Mouse (Mus musculus) small intestine, adult 2 months (tissue): ENCODE data around the gene Cplane1. TPM values are rescaled to one million over a fixed set of nuclear protein-coding genes. Genes with fewer than 3 reads are reported as not detected.

Experiments used
- H3K27ac ChIP-seq: fragments of 200-500 bp; 2 replicates; pipeline ENCODE4 v1.5.1; 2012; ENCODE audit warnings: low read depth, low read length, control low read depth, inconsistent platforms; ENCODE audit not compliant: insufficient read depth
- H3K27me3 ChIP-seq: fragments of 200-500 bp; 2 replicates; pipeline ENCODE4 v1.6.1; 2012; ENCODE audit warnings: mild to moderate bottlenecking, moderate library complexity, low read length, inconsistent platforms; ENCODE audit not compliant: control insufficient read depth, insufficient read depth
- H3K36me3 ChIP-seq: fragments of 200-500 bp; 2 replicates; pipeline ENCODE4 v1.6.1; 2012; ENCODE audit warnings: mild to moderate bottlenecking, low read length, control low read depth, inconsistent platforms; ENCODE audit not compliant: control insufficient read depth, insufficient read depth
- H3K4me1 ChIP-seq: fragments of 200-500 bp; 2 replicates; pipeline ENCODE4 v1.6.1; 2012; ENCODE audit warnings: low read length, inconsistent platforms, mixed read lengths; ENCODE audit not compliant: control insufficient read depth, insufficient read depth, insufficient read length
- H3K4me3 ChIP-seq: fragments of 200-500 bp; 2 replicates; pipeline ENCODE4 v1.5.1; 2012; ENCODE audit warnings: low read depth, mild to moderate bottlenecking, control low read depth, inconsistent platforms, low read length, moderate library complexity
- CTCF ChIP-seq: fragments of 200-500 bp; IDR thresholded peaks from 2 replicates; pipeline ENCODE4 v1.5.1; 2012; ENCODE audit warnings: low read depth, mild to moderate bottlenecking, control low read depth, inconsistent platforms, low read length, moderate library complexity, mixed read lengths; ENCODE audit not compliant: insufficient replicate concordance, insufficient read length; ENCODE audit errors: extremely low read depth
- POLR2A ChIP-seq: fragments of 200-500 bp; IDR thresholded peaks from 2 replicates; pipeline ENCODE4 v1.6.1; 2012; ENCODE audit warnings: low read depth, mild to moderate bottlenecking, control low read depth, inconsistent platforms, low read length, moderate library complexity
- WGBS: fragments of 180-500 bp; shearing (Covaris S2); methylation state at CpG from one replicate; pipeline ENCODE4 v1.1.7; 2018; 5-methylcytosine and 5-hydroxymethylcytosine counted together
- polyA plus RNA-seq: library from polyadenylated mRNA; depleted of rRNA; stranded (reverse); fragments of >200 nt; gene quantifications from 2 replicates; pipeline ENCODE4 v1.2.3, GENCODE M21; 2012; rRNA removed

Gene Cplane1
- polyA plus RNA-seq, 1 experiment, result 0.48 TPM

- Histone ChIP-seq H3K4me3 (no peak overlapping the region), H3K4me1 (no peaks in the 10 kb centered on the region), H3K27ac (no peak overlapping the region), H3K36me3 (peaks cover 63% of the 10 kb centered on the region), H3K27me3 (no peaks in the 10 kb centered on the region)
- WGBS, result 92% methylated on average over 10 of the region's 10 CpGs
- no peak for TF ChIP-seq POLR2A
- TF ChIP-seq CTCF, result no peak
These were observed 134.0 kb downstream of the Cplane1 start for GRCm38 (mm10) chr15:8302944-8303343.

DNA sequence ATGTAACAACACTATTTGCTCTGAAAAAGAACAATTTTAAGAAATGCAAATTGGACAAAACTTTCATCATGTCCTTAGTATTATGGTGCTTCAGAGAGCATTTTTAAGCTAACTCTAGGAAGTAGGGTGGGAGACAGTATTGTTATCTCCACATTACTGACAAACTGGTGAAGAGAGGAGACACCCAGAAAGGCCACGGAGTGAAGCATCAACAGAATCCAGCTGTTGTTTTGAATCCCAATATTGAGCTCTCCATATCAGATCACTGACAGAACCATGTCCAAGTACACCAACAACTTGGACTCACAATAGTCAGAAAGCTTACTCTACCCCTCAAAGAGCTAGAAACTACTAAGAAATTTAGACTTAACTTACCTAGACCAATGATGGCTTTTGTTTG lies 136.6 kb downstream of the Cplane1 start:
- no peaks in the 10 kb centered on the region for H3K27me3 ChIP-seq
- WGBS, result 100% methylated on average over 1 of the region's 1 CpGs
- H3K4me1 ChIP-seq, result no peaks in the 10 kb centered on the region
- H3K27ac ChIP-seq, result no peak overlapping the region
- peaks cover 53% of the 10 kb centered on the region for H3K36me3 ChIP-seq
- no peak overlapping the region for H3K4me3 ChIP-seq
- TF ChIP-seq POLR2A, result no peak
- TF ChIP-seq CTCF, result no peak

DNA sequence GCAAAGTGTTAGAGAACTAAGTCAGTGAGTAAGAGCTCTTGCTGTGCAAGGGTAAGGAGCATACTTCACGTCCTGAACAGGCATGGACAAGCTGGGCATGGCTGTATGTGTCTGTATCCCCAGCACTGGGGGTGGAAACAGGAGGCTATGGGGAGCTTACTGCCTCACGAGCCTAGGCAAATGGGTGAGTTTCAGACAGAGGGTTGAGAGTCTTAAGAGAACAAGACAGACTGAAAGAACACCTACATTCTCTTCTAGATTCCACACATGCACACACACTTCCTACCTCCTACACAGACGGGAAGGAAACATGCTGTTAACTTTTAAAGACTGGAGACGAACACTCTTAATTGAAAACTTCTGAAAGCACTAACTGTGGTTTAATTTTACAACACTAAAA lies 148.5 kb downstream of the Cplane1 start:
- peaks cover 34% of the 10 kb centered on the region for H3K36me3 ChIP-seq
- TF ChIP-seq CTCF (no peak), POLR2A (no peak)
- WGBS, result 92% methylated on average over 4 of the region's 4 CpGs
- no peaks in the 10 kb centered on the region for H3K4me1 ChIP-seq
- no peak overlapping the region for H3K4me3 ChIP-seq
- no peaks in the 10 kb centered on the region for H3K27me3 ChIP-seq
- no peak overlapping the region for H3K27ac ChIP-seq

DNA sequence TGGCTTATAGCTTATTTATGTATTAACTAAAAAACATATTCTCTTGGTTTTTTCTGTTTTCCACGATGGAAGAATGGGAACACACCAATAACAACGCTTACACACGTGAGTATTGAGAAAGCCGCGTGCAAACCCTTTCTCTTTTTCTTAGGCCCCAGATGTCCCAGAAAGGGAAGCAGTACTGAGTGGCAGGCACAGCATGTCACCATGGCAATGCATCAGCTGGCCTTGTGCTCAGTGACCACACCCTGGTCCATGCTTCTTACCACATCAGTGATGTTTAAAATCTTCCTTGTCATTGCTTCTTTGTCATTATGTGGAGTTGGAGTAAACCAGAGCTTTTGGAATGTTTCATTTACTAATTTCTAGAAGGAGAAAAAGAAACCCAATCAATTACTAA lies 150.3 kb downstream of the Cplane1 start:
- H3K4me3 ChIP-seq, result no peak overlapping the region
- 95% methylated on average over 5 of the region's 5 CpGs for WGBS
- no peak overlapping the region for H3K27ac ChIP-seq
- TF ChIP-seq CTCF (no peak), POLR2A (no peak)
- H3K36me3 ChIP-seq, result peaks cover 39% of the 10 kb centered on the region
- H3K27me3 ChIP-seq, result no peaks in the 10 kb centered on the region
- no peaks in the 10 kb centered on the region for H3K4me1 ChIP-seq

Other genes with a start within 250 kb of the Cplane1 start
- gene Wdr70, start 69.9 kb upstream of the Cplane1 start, polyA plus RNA-seq, result 1.7 and 3.8 TPM in 2 replicates
- gene Nup155, start 59.8 kb upstream of the Cplane1 start, polyA plus RNA-seq, result 1.7 and 2.0 TPM in 2 replicates